ENCODE assay signal across 8 mouse cellular contexts in genomic region chr4:43442044-43442443, GRCm38 (mm10). TPM values are rescaled to one million over a fixed set of nuclear protein-coding genes. Genes with fewer than 3 reads are reported as not detected.
A peak's percentile ranks its signal among the peaks of the same experiment; 100 is the strongest.
DNase-seq lines count a peak whose midpoint lies in the region; ATAC-seq and TF ChIP-seq lines count a peak whose summit lies in the region.

No protein-coding gene starts in this region.

- no peaks in the 10 kb centered on the region for H3K27me3 ChIP-seq in hindbrain, postnatal 0 days (ENCODE audit: insufficient read depth, low read length)

- under 1% methylated on average over 33 of the region's 33 CpGs for whole genome bisulfite sequencing in hindbrain, postnatal 0 days

- H3K36me3 ChIP-seq in hindbrain, postnatal 0 days (ENCODE audit: insufficient read depth, low read length), result peaks cover 21% of the 10 kb centered on the region

- intact Hi-C loops in gastrocnemius, adult 2 months (cut with DNase I), result loop anchor here (1.0 to 5.0 kb wide), 2 partner anchors 36 to 135 kb away; partner anchors contain the start of genes Gba2 and Rgp1
- intact Hi-C loops in left cerebral cortex, adult 2 months (cut with DNase I), result loop anchor here (1.0 to 5.0 kb wide), 6 partner anchors 36 to 270 kb away; partner anchors contain the start of genes Creb3, Gba2, Hint2 and Olfr71

- H3K9ac ChIP-seq in hindbrain, postnatal 0 days (replicated peaks; ENCODE audit: low read length), result peak overlapping the region; percentile 99

- H3K9me3 ChIP-seq in hindbrain, postnatal 0 days (ENCODE audit: low read length), result no peaks in the 10 kb centered on the region

- peaks cover 9% of the 10 kb centered on the region for H3K4me1 ChIP-seq in hindbrain, postnatal 0 days (ENCODE audit: insufficient read depth, low read length)

- peak overlapping the region; percentile 90 for H3K27ac ChIP-seq in gastrocnemius, adult 2 months
- H3K27ac ChIP-seq in hindbrain, postnatal 0 days, result peak overlapping the region; percentile 91
- H3K27ac ChIP-seq in left cerebral cortex, adult 2 months, result peak overlapping the region; percentile 94

- DNase-seq in ZHBTc4 (ENCODE audit: low read depth, low spot score), result peak; percentile 99
- DNase-seq in gastrocnemius, adult 2 months, result peak; percentile 99
- DNase-seq in hindbrain, postnatal 0 days (ENCODE audit: low spot score), result peak; percentile 100
- peak; percentile 99 for DNase-seq in left cerebral cortex, adult 2 months (ENCODE audit: extremely low spot score in 1 of 2, low spot score in 2 of 2)
- DNase-seq in right cerebral cortex, adult 2 months (ENCODE audit: low spot score in 2 of 2), result peak; percentile 100
- peak; percentile 99 for DNase-seq in urinary bladder, postnatal 14 days (ENCODE audit: low spot score)

- ATAC-seq in common myeloid progenitor, adult 5-6 weeks (replicated peaks; ENCODE audit: low read depth, poor library complexity, severe bottlenecking), result peak; percentile 96
- ATAC-seq in hindbrain, postnatal 0 days, result peak; percentile 96
- peak; percentile 97 for ATAC-seq in megakaryocyte, adult 5-6 weeks (ENCODE audit: poor library complexity, severe bottlenecking)

- H3K4me2 ChIP-seq in hindbrain, postnatal 0 days (ENCODE audit: low read depth, low read length), result peak overlapping the region; percentile 93

- peak overlapping the region; percentile 97 for H3K4me3 ChIP-seq in gastrocnemius, adult 2 months
- peak overlapping the region; percentile 96 for H3K4me3 ChIP-seq in hindbrain, postnatal 0 days (ENCODE audit: low read length)
- peak overlapping the region; percentile 82 for H3K4me3 ChIP-seq in left cerebral cortex, adult 2 months

- peak; percentile 78 for TF ChIP-seq CTCF in gastrocnemius, adult 2 months (IDR thresholded peaks at IDR 0.05)
- peak; percentile 96 for TF ChIP-seq CTCF in hindbrain, postnatal 0 days (IDR thresholded peaks at IDR 0.05; ENCODE audit: low read depth)
- peak; percentile 85 for TF ChIP-seq CTCF in left cerebral cortex, adult 2 months (IDR thresholded peaks at IDR 0.05)

RNA-seq across cellular contexts. Expression of gene Tesk1, which starts 0.3 kb away (rescaled TPM):
- 4.8 and 8.2 TPM in 2 replicates for total RNA-seq in common myeloid progenitor, adult 5-6 weeks (2017)
- 10 to 100 TPM; 55.7 to 57.8 TPM for total RNA-seq in gastrocnemius, adult 2 months (2021)
- 157 and 171 TPM in 2 replicates for total RNA-seq in hindbrain, postnatal 0 days (2014; rRNA removed)
- 16.2 and 17.8 TPM in 2 replicates for polyA plus RNA-seq in hindbrain, postnatal 0 days (2015; fragmentation: Nextera tagmentation; extraction: Ambion mirVana)
- 100 to 1,000 TPM; 102 to 103 TPM for total RNA-seq in left cerebral cortex, adult 2 months (2021)
- total RNA-seq in megakaryocyte, adult 5-6 weeks (2015), result 5.7 and 6.3 TPM in 2 replicates
- 7.6 and 9.3 TPM in 2 replicates for total RNA-seq in megakaryocyte, adult 5-6 weeks (2017)

RNA-seq across cellular contexts. Expression of gene Cd72, which starts 12.4 kb away (rescaled TPM):
- total RNA-seq in common myeloid progenitor, adult 5-6 weeks (2017), result 20.8 and 33.3 TPM in 2 replicates
- total RNA-seq in gastrocnemius, adult 2 months (2021), result not detected
- not detected in 2 replicates for total RNA-seq in hindbrain, postnatal 0 days (2014; rRNA removed)
- polyA plus RNA-seq in hindbrain, postnatal 0 days (2015; fragmentation: Nextera tagmentation; extraction: Ambion mirVana), result 4.4 and 4.7 TPM in 2 replicates
- total RNA-seq in left cerebral cortex, adult 2 months (2021), result 1 to 10 TPM; 1.1 to 1.4 TPM
- 0.57 and 2.5 TPM in 2 replicates for total RNA-seq in megakaryocyte, adult 5-6 weeks (2015)
- 3.0 and 3.5 TPM in 2 replicates for total RNA-seq in megakaryocyte, adult 5-6 weeks (2017)

RNA-seq across cellular contexts. Expression of gene Fam166b, which starts 13.1 kb away (rescaled TPM):
- not detected in 2 replicates for total RNA-seq in common myeloid progenitor, adult 5-6 weeks (2017)
- total RNA-seq in gastrocnemius, adult 2 months (2021), result not detected
- 0.61 and 1.4 TPM in 2 replicates for total RNA-seq in hindbrain, postnatal 0 days (2014; rRNA removed)
- polyA plus RNA-seq in hindbrain, postnatal 0 days (2015; fragmentation: Nextera tagmentation; extraction: Ambion mirVana), result 1.6 TPM in 2 replicates
- total RNA-seq in left cerebral cortex, adult 2 months (2021), result 1 to 10 TPM in 1 of 2 experiments, under 1 TPM in 1; 0.68 to 1.3 TPM
- total RNA-seq in megakaryocyte, adult 5-6 weeks (2015), result not detected in 2 replicates
- total RNA-seq in megakaryocyte, adult 5-6 weeks (2017), result not detected in 2 replicates

RNA-seq across cellular contexts. Expression of gene Sit1, which starts 41.5 kb away (rescaled TPM):
- total RNA-seq in common myeloid progenitor, adult 5-6 weeks (2017), result not detected in 2 replicates
- total RNA-seq in gastrocnemius, adult 2 months (2021), result not detected
- total RNA-seq in hindbrain, postnatal 0 days (2014; rRNA removed), result 0.90 TPM in 1 of 2 replicates, not detected in the other
- not detected in 2 replicates for polyA plus RNA-seq in hindbrain, postnatal 0 days (2015; fragmentation: Nextera tagmentation; extraction: Ambion mirVana)
- total RNA-seq in left cerebral cortex, adult 2 months (2021), result not detected
- total RNA-seq in megakaryocyte, adult 5-6 weeks (2015), result not detected in 2 replicates
- 0.77 TPM in 1 of 2 replicates, not detected in the other for total RNA-seq in megakaryocyte, adult 5-6 weeks (2017)

RNA-seq across cellular contexts. Expression of gene Ccdc107, which starts 50.7 kb away (rescaled TPM):
- 50.5 and 62.2 TPM in 2 replicates for total RNA-seq in common myeloid progenitor, adult 5-6 weeks (2017)
- total RNA-seq in gastrocnemius, adult 2 months (2021), result 10 to 100 TPM; 26.3 to 27.8 TPM
- 36.6 and 89.9 TPM in 2 replicates for total RNA-seq in hindbrain, postnatal 0 days (2014; rRNA removed)
- 104 and 108 TPM in 2 replicates for polyA plus RNA-seq in hindbrain, postnatal 0 days (2015; fragmentation: Nextera tagmentation; extraction: Ambion mirVana)
- 10 to 100 TPM; 28.1 to 31.8 TPM for total RNA-seq in left cerebral cortex, adult 2 months (2021)
- total RNA-seq in megakaryocyte, adult 5-6 weeks (2015), result 16.7 and 17.5 TPM in 2 replicates
- 23.6 and 32.6 TPM in 2 replicates for total RNA-seq in megakaryocyte, adult 5-6 weeks (2017)

Comparison
In these comparisons a context has a peak if more than half of its experiments do, and no peak if none do; other contexts are left out.
1. Peak in every context shown above with its lines: DNase-seq, ATAC-seq, H3K4me3 ChIP-seq and H3K27ac ChIP-seq.